Mouse (Mus musculus) intestine, embryonic 15.5 days (tissue): ENCODE measurements around the gene Cacna2d3. TPM values are rescaled to one million over a fixed set of nuclear protein-coding genes. Genes with fewer than 3 reads are reported as not detected.

Source experiments
- ATAC-seq: fragments of 200-750 bp; cut with Nextera tagmentation; 2 replicates; pipeline ENCODE4 v1.8.0; 2017; ENCODE audit warnings: moderate TSS enrichment, moderate library complexity
- H3K27ac ChIP-seq: fragments of 300-500 bp; sonication (generic); 2 replicates; pipeline ENCODE4 v1.5.1; 2015; ENCODE audit warnings: mild to moderate bottlenecking, inconsistent platforms
- H3K27me3 ChIP-seq: fragments of 300-500 bp; sonication (generic); replicated peaks from 2 replicates; pipeline ENCODE4 v1.6.1; 2015; ENCODE audit warnings: inconsistent platforms
- H3K36me3 ChIP-seq: fragments of 300-500 bp; sonication (generic); 2 replicates; pipeline ENCODE4 v1.6.1; 2015; ENCODE audit warnings: inconsistent platforms
- H3K4me1 ChIP-seq: fragments of 300-500 bp; sonication (generic); replicated peaks from 2 replicates; pipeline ENCODE4 v1.6.1; 2015; ENCODE audit warnings: inconsistent platforms
- H3K4me2 ChIP-seq: fragments of 300-500 bp; sonication (generic); replicated peaks from 2 replicates; pipeline ENCODE4 v1.6.1; 2015; ENCODE audit warnings: mild to moderate bottlenecking, inconsistent platforms
- H3K4me3 ChIP-seq: fragments of 300-500 bp; sonication (generic); replicated peaks from 2 replicates; pipeline ENCODE4 v1.5.1; 2015; ENCODE audit warnings: inconsistent platforms
- H3K9ac ChIP-seq: fragments of 300-500 bp; sonication (generic); 2 replicates; pipeline ENCODE4 v1.6.1; 2015; ENCODE audit warnings: inconsistent platforms
- H3K9me3 ChIP-seq: fragments of 300-500 bp; sonication (generic); 2 replicates; pipeline ENCODE4 v1.6.1; 2016; ENCODE audit warnings: inconsistent platforms
- WGBS: fragments of 180-500 bp; shearing (Covaris S2); methylation state at CpG from one replicate; pipeline ENCODE4 v1.1.7; 2015; 5-methylcytosine and 5-hydroxymethylcytosine counted together
- polyA plus RNA-seq: library from polyadenylated mRNA; unstranded; fragments of >200 nt; fragmentation: Nextera tagmentation; extraction: Ambion mirVana; gene quantifications from 2 replicates; pipeline ENCODE4 v1.2.1, GENCODE M21; 2015

Gene Cacna2d3
- polyA plus RNA-seq, 1 experiment from 2014 or later: 1.4 TPM

DNA sequence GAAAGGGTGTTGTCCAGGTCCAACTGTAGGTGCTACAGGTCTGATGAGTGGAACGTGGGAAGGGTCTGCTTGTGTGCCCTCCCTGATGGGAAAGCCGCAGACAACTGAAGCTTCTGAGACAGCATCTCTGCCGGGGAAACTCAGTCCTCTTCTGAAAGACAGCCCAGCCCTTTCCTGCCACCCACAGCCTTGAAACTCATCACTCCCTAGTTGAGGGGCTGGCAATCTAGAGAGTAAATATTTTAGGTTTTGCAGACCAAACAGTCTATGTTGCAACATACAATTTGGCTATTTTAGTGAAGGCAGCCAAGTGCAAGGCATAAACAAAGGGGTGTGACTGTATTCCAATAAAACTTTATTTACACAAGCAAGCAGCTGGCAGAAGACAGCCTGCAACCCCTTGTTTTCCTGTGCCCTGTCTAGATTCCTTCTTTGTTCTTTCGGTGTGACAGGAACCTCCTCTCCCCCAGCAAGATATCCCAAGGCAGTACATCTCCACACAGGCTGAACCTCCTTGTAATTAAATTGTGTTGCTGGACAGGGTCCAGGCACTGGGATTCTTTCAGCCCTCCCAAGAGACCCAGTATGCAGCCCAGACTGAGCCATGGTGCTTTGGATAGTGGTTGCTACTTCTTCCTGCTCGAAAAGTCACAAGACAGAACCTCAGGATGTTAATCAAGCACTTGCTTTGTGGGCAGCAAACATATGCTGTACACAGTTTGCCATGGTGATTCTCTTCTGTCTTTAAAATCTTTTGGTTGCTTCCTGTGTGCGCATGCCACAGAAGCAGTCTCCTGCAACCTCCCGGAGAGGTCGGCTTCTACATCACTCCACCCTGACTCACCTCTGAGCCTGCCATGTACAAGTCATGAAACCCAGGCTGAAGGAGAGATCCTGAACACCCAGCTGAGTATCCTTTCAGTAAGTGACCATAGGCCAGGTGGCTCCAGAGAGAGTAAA is 317.5 kb downstream of the Cacna2d3 start:
- H3K4me1 ChIP-seq: 0 out of 2 replicates have a peak, but pooled peaks cover 5% of the 10 kb centered on the region
- H3K27me3 ChIP-seq: no peaks in the 10 kb centered on the region
- no peak overlapping the region for H3K27ac ChIP-seq
- H3K4me3 ChIP-seq: no peak overlapping the region
- H3K4me2 ChIP-seq: no peak overlapping the region
- H3K9me3 ChIP-seq: no peaks in the 10 kb centered on the region
- H3K9ac ChIP-seq: no peak overlapping the region
- no peak for ATAC-seq
- no peaks in the 10 kb centered on the region for H3K36me3 ChIP-seq
- WGBS: 59% methylated on average over 8 of the region's 8 CpGs

DNA sequence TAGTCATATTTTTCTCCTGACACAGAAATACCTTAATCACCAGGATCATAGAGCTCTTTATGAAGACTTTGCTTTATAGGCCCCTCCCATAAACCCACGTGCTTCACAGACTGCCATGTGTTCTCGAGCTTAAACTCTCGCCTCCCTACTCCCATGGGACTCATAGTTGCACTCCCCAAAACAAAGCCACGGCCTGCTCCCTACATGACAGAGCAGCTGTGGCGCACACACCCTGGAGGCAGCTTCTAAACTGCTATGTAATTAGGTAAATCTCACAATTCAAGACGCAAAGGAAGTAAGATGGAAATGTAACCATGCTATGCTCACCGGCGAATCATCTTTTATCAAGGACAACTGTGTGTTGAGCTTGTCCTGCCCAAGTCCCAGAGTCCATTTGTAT is 319.2 kb downstream of the Cacna2d3 start:
- 74% methylated on average over 8 of the region's 8 CpGs for WGBS
- H3K9ac ChIP-seq: no peak overlapping the region

DNA sequence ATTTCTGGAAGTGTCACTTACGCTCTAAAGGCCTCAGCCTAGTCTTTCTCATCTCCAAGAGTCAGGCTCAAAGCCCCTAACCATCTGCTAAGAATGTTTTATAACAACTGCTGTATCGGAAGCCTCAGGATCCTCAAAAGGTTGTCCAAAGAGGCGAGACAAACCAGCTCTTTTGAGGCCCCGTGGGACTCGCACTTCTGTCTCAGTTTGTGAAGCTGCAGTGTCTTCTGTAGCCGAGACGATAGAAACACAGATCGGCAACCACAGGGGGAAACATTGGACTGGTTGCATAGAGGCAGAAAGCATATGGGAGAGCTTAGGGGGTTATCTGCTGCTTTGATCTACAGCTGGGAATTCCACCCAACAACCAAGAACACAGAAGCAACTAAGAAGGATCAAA is 327.9 kb downstream of the Cacna2d3 start:
- Histone ChIP-seq H3K9ac (no peak overlapping the region), H3K27me3 (no peaks in the 10 kb centered on the region), H3K4me3 (no peak overlapping the region), H3K36me3 (no peaks in the 10 kb centered on the region), H3K27ac (no peak overlapping the region), H3K9me3 (no peaks in the 10 kb centered on the region), H3K4me1 (no peaks in the 10 kb centered on the region), H3K4me2 (no peak overlapping the region)
- no peak for ATAC-seq
- WGBS: 82% methylated on average over 8 of the region's 8 CpGs

More for the DNA sequence above, 319.2 kb downstream of the Cacna2d3 start:
- no peaks in the 10 kb centered on the region for H3K36me3 ChIP-seq
- no peaks in the 10 kb centered on the region for H3K27me3 ChIP-seq
- ATAC-seq: no peak
- H3K4me2 ChIP-seq: no peak overlapping the region
- H3K4me1 ChIP-seq: 0 out of 2 replicates have a peak, but pooled peaks cover 5% of the 10 kb centered on the region
- no peak overlapping the region for H3K4me3 ChIP-seq
- no peaks in the 10 kb centered on the region for H3K9me3 ChIP-seq
- no peak overlapping the region for H3K27ac ChIP-seq

DNA sequence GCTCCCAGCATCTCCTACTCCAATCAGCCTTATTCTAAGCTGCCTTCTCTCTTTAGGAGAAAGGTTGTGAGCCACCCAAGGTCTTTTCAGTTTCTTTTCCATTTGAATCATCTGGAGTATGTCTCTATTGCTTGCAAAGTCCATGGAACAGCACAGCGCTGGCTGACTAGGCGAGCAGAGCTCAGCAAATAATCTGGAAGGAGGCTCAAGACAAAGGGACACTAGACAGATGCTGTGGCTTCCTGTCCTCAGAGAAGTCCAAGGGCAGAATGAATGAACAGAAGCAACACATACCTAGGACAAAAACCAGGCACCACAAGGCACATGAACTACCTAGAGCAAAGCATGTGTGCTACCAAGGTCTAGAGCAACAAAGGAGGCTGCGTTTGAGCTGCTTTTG is 328.8 kb downstream of the Cacna2d3 start:
- 92% methylated on average over 3 of the region's 3 CpGs for WGBS
- Histone ChIP-seq H3K4me3 (no peak overlapping the region), H3K4me1 (no peaks in the 10 kb centered on the region), H3K4me2 (no peak overlapping the region), H3K27me3 (no peaks in the 10 kb centered on the region), H3K36me3 (no peaks in the 10 kb centered on the region), H3K27ac (no peak overlapping the region), H3K9ac (no peak overlapping the region), H3K9me3 (no peaks in the 10 kb centered on the region)
- ATAC-seq: no peak

DNA sequence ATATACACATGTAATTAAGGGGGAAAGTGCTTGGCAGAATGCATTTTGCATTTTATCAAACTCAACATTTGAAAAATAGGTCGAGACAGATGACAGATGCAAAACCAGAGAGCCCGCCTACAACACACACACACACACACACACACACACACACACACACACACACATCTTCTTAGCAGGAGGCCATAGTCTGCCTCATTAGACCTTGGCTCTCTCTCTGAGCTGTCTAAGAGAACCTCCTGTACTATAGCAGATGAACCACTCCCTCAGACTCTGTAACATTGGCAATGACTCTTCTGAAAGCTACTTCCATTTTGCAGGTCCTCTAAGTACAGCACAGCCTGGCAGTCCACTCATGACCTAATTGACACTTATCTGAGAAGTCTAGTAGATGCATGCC is 330.2 kb downstream of the Cacna2d3 start:
- Histone ChIP-seq H3K4me3 (no peak overlapping the region), H3K9ac (no peak overlapping the region), H3K9me3 (no peaks in the 10 kb centered on the region), H3K27me3 (no peaks in the 10 kb centered on the region), H3K36me3 (no peaks in the 10 kb centered on the region), H3K27ac (no peak overlapping the region), H3K4me2 (no peak overlapping the region), H3K4me1 (no peaks in the 10 kb centered on the region)
- WGBS: 78% methylated on average over 2 of the region's 2 CpGs
- ATAC-seq: no peak

DNA sequence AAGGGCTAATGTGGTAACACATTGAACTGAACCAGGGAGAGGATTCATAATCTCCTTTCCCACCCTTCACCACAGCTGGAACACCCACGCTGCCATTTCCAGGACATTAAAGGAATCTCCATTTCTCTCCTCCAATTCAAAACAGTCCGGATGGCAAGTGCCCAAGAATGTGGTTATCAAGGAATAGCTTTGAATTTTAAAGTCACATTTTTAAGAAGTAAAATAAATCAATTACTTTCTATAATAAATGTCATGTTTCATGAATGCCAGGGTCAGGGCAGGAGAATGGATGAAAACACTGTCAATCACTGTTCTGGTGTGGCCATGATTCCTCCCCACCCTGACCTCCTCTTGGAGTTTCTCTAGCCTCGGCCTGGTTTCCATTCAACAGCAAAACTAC is 333.9 kb downstream of the Cacna2d3 start:
- H3K4me1 ChIP-seq: no peaks in the 10 kb centered on the region
- H3K4me2 ChIP-seq: no peak overlapping the region
- no peak overlapping the region for H3K9ac ChIP-seq
- no peaks in the 10 kb centered on the region for H3K36me3 ChIP-seq
- H3K9me3 ChIP-seq: no peaks in the 10 kb centered on the region
- H3K27ac ChIP-seq: no peak overlapping the region
- H3K27me3 ChIP-seq: no peaks in the 10 kb centered on the region
- H3K4me3 ChIP-seq: no peak overlapping the region
- WGBS: 75% methylated on average over 3 of the region's 3 CpGs
- no peak for ATAC-seq

DNA sequence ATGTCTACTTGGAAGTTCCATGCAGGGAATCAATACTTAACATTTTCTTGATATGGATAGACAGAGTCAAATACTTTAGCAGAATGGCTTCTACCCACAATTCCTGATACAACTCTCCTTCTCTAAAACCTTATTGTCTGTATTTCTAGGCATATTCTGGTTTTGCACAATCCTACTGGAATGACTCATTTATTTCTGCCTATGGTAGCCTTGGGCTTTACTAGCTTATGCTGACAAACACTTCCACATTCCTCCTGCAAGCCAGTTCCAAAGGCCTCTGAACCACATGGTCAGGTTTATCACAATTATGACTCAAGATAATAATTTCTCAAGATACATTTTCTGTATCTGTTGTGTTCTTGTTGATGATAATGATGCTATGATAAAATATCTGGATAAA is 336.2 kb downstream of the Cacna2d3 start:
- no peak for ATAC-seq
- Histone ChIP-seq H3K9ac (no peak overlapping the region), H3K4me1 (no peaks in the 10 kb centered on the region), H3K27ac (no peak overlapping the region), H3K4me2 (no peak overlapping the region), H3K9me3 (no peaks in the 10 kb centered on the region), H3K27me3 (no peaks in the 10 kb centered on the region), H3K4me3 (no peak overlapping the region), H3K36me3 (no peaks in the 10 kb centered on the region)

DNA sequence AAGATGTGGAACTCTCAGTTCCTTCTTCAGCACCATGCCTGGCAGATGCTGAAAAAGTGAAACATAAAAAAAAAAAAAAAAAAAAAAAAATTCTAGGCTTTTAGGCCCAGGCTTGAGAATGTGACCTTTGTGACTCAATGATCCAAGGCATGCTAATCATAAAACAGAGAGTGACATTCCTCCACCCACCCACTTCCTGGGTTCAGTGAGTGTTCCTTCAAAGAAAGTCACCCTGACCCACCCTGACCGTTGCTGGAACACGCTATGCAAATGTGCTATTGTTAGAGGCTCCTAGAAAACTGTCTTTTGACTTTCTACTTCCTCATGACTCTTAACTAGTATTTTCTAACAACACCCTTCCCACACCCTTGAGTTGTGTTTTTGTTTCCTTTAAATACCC is 338.9 kb downstream of the Cacna2d3 start:
- Histone ChIP-seq H3K27me3 (no peaks in the 10 kb centered on the region), H3K9me3 (no peaks in the 10 kb centered on the region), H3K4me1 (no peaks in the 10 kb centered on the region), H3K4me2 (no peak overlapping the region), H3K27ac (no peak overlapping the region), H3K36me3 (no peaks in the 10 kb centered on the region), H3K9ac (no peak overlapping the region), H3K4me3 (no peak overlapping the region)
- ATAC-seq: no peak
- WGBS: 90% methylated on average over 2 of the region's 2 CpGs

DNA sequence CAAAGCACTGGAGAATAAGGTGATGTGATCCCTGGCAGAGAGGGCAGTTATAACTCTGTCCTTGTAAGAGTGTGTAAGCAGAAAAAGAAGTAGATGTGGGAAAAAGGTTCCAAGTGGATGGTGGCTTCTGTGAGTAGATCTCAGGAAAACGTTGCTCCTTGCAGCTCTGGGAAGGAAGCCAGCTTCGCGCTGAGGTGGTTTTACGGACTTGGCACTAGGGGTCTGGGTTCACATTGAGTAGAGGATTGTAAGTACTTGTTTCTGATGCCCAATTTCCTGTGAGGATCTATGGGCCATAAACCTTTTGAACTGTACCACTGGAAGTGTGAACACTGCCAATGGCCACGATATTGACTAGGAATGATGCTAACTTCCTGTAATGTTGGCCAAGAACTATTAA is 354.8 kb downstream of the Cacna2d3 start:
- Histone ChIP-seq H3K36me3 (no peaks in the 10 kb centered on the region), H3K4me2 (no peak overlapping the region), H3K4me3 (no peak overlapping the region), H3K9me3 (no peaks in the 10 kb centered on the region), H3K9ac (no peak overlapping the region), H3K27me3 (no peaks in the 10 kb centered on the region), H3K27ac (no peak overlapping the region), H3K4me1 (no peaks in the 10 kb centered on the region)
- WGBS: 75% methylated on average over 5 of the region's 5 CpGs
- ATAC-seq: no peak

DNA sequence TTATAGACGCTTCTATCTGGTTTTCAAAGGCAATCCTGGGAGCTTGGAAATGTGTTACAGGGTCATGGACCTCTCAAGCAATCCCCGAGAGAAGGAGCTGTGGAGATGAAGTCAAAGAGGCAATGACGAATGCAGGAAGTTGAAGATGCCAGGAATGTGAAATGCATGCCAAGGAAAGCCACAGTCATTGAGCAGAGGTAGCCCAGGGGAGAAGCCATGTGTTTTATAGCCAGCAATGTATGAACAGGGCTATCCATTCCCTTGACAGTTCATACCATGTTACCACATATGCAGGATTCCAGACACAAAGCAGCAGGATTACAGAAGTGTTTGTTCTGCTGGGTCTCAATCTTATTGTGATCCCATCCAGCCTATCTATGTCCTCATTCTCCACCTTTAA is 359.2 kb downstream of the Cacna2d3 start:
- no peaks in the 10 kb centered on the region for H3K27me3 ChIP-seq
- no peak for ATAC-seq
- no peaks in the 10 kb centered on the region for H3K36me3 ChIP-seq
- no peak overlapping the region for H3K27ac ChIP-seq
- no peak overlapping the region for H3K9ac ChIP-seq
- no peaks in the 10 kb centered on the region for H3K4me1 ChIP-seq
- no peaks in the 10 kb centered on the region for H3K9me3 ChIP-seq
- H3K4me2 ChIP-seq: no peak overlapping the region
- no peak overlapping the region for H3K4me3 ChIP-seq
- WGBS: 43% methylated on average over 3 of the region's 3 CpGs

DNA sequence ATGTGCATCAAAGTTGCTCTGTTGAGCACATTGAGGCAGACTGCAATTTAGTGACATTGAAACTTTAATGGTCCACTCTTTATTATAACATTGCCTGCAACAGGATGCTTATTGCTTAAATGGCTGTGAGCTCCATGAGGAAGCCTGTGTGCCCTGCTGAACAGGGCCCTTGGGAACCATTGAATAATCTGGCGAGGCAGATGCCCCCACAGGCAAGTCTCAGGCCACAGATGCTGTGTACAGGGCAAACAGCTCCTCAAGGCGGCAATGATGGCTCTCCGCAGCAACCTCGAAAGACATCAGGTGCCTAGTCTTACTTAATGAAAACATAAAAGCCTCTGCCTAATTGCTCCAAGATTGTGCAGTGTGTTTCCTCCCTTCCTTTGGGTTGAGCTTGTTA is 371.0 kb downstream of the Cacna2d3 start:
- Histone ChIP-seq H3K36me3 (no peaks in the 10 kb centered on the region), H3K4me3 (no peak overlapping the region), H3K27ac (no peak overlapping the region), H3K9me3 (no peaks in the 10 kb centered on the region), H3K4me1 (no peaks in the 10 kb centered on the region), H3K27me3 (no peaks in the 10 kb centered on the region), H3K4me2 (no peak overlapping the region), H3K9ac (no peak overlapping the region)
- WGBS: 81% methylated on average over 4 of the region's 4 CpGs
- no peak for ATAC-seq

DNA sequence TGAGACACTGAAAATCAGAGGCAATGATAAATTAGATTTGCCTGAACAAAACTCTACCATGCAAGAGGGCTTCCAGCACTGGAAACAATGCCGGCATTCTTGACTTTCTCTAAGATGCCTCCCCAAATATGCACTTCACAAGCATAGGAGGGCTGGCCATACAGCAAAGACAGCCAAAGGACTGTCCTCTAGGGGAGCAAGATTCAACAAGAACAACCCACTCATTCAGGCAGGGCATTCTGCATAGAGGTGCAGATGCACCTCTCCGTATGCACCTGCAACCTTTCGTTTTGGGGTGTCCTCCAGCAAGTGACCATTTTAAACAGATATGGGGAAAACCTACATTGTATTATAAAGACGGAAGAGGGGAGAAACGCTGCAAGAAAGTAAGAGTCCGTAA is 380.1 kb downstream of the Cacna2d3 start:
- no peak overlapping the region for H3K9ac ChIP-seq
- H3K4me2 ChIP-seq: no peak overlapping the region
- WGBS: 83% methylated on average over 6 of the region's 6 CpGs
- no peaks in the 10 kb centered on the region for H3K9me3 ChIP-seq
- H3K27me3 ChIP-seq: no peaks in the 10 kb centered on the region
- H3K4me1 ChIP-seq: no peaks in the 10 kb centered on the region
- ATAC-seq: no peak
- H3K36me3 ChIP-seq: no peaks in the 10 kb centered on the region
- H3K4me3 ChIP-seq: no peak overlapping the region
- H3K27ac ChIP-seq: no peak overlapping the region

DNA sequence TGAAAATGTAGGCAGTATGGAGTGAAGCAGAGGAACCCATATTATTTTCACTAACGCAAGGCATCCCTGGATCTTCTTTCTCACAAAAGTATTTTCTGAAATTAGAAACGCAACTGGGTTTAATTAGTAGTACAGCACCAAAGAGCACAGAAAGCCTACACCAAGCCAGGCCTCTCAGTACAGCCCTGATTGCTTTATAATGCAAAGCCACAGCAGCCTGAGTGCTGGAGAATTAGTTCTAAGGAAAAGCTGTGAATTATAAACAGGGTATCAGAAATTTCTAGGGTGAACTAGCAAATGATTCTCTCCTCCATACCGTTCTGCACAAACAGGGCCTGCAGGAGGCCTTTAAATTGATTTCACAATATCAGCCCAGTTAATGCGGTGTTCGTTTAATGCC is 380.9 kb downstream of the Cacna2d3 start:
- Histone ChIP-seq H3K36me3 (no peaks in the 10 kb centered on the region), H3K9me3 (no peaks in the 10 kb centered on the region), H3K9ac (no peak overlapping the region), H3K4me3 (no peak overlapping the region), H3K27ac (no peak overlapping the region), H3K27me3 (no peaks in the 10 kb centered on the region), H3K4me1 (no peaks in the 10 kb centered on the region), H3K4me2 (no peak overlapping the region)
- WGBS: 81% methylated on average over 5 of the region's 5 CpGs
- no peak for ATAC-seq
